7 mouse cellular contexts compared by ENCODE assay signal in genomic region chr5:24577183-24577929, GRCm38 (mm10). TPM values are rescaled to one million over a fixed set of nuclear protein-coding genes. Genes with fewer than 3 reads are reported as not detected.
DNase-seq lines count a peak whose midpoint lies in the region; ATAC-seq lines count a peak whose summit lies in the region.

Gene Abcf2 (minus strand): TSS chr5:24577467.

- H3K4me2 ChIP-seq in intestine, embryonic 15.5 days (replicated peaks) = peak within 1 kb of the TSS; percentile 72

- H3K4me1 ChIP-seq in intestine, embryonic 15.5 days (replicated peaks) = peaks cover 14% of the 10 kb centered on the region
- peaks cover 22% of the 10 kb centered on the region for H3K4me1 ChIP-seq in midbrain, embryonic 10.5 days

- intact Hi-C loops in gastrocnemius, postnatal 36 days (cut with DNase I) = loop anchor here (5.0 kb wide), 1 partner anchor 35 kb away; the partner anchor contains the start of gene Asb10
- intact Hi-C loops in left cerebral cortex, postnatal 25 days (cut with DNase I) = loop anchor here (1.0 kb wide), 1 partner anchor 9 kb away; the partner anchor contains the start of gene Chpf2

- H3K36me3 ChIP-seq in intestine, embryonic 15.5 days = peaks cover 28% of the 10 kb centered on the region
- peaks cover 37% of the 10 kb centered on the region for H3K36me3 ChIP-seq in midbrain, embryonic 10.5 days

- no peaks in the 10 kb centered on the region for H3K9me3 ChIP-seq in intestine, embryonic 15.5 days
- H3K9me3 ChIP-seq in midbrain, embryonic 10.5 days (replicated peaks) = no peaks in the 10 kb centered on the region

- H3K27me3 ChIP-seq in intestine, embryonic 15.5 days (replicated peaks) = no peaks in the 10 kb centered on the region
- no peaks in the 10 kb centered on the region for H3K27me3 ChIP-seq in midbrain, embryonic 10.5 days (ENCODE audit: low read depth, poor library complexity, severe bottlenecking)

- H3K27ac ChIP-seq in intestine, embryonic 15.5 days = peak within 1 kb of the TSS; percentile 85
- peak within 1 kb of the TSS; percentile 92 for H3K27ac ChIP-seq in midbrain, embryonic 10.5 days (replicated peaks)

- peak; percentile 98 for ATAC-seq in intestine, embryonic 15.5 days

- under 1% methylated on average over 48 of the region's 48 CpGs for WGBS in intestine, embryonic 15.5 days
- WGBS in midbrain, embryonic 10.5 days = under 1% methylated on average over 48 of the region's 48 CpGs

- H3K4me3 ChIP-seq in intestine, embryonic 15.5 days (replicated peaks) = peak within 1 kb of the TSS; percentile 83
- H3K4me3 ChIP-seq in midbrain, embryonic 10.5 days = peak within 1 kb of the TSS; percentile 92

- DNase-seq in adrenal gland, adult 2 months = peak; percentile 100
- peak; percentile 100 for DNase-seq in embryo, embryonic 11.5 days (ENCODE audit: low read depth, low spot score)
- DNase-seq in gastrocnemius, postnatal 36 days = peak; percentile 99 to 100
- DNase-seq in left cerebral cortex, postnatal 25 days (ENCODE audit: low spot score in 2 of 2) = peak; percentile 100
- DNase-seq in midbrain, embryonic 10.5 days (ENCODE audit: low spot score) = peak; percentile 100
- peak; percentile 100 for DNase-seq in right cerebral cortex, postnatal 4 days

- peak within 1 kb of the TSS; percentile 76 for H3K9ac ChIP-seq in intestine, embryonic 15.5 days

RNA-seq across cellular contexts. Expression of gene Abcf2, which starts in this region (rescaled TPM):
- 10 to 100 TPM; 72.0 TPM for total RNA-seq in adrenal gland, adult 2 months (2021)
- 66.9 and 82.4 TPM in 2 replicates for polyA plus RNA-seq in adrenal gland, adult 2 months (2012; rRNA removed)
- total RNA-seq in gastrocnemius, postnatal 36 days (2021) = 100 to 1,000 TPM in 1 of 2 experiments, 10 to 100 TPM in 1; 94.7 to 104 TPM
- polyA plus RNA-seq in intestine, embryonic 15.5 days (2015; fragmentation: Nextera tagmentation; extraction: Ambion mirVana) = 86.0 and 87.1 TPM in 2 replicates
- 10 to 100 TPM; 80.6 to 81.4 TPM for total RNA-seq in left cerebral cortex, postnatal 25 days (2021)
- polyA plus RNA-seq in midbrain, embryonic 10.5 days (2016; fragmentation: Nextera tagmentation; extraction: Ambion mirVana) = 160 and 170 TPM in 2 replicates

Comparison
In these comparisons a context has a peak if more than half of its experiments do, and no peak if none do; other contexts are left out.
1. Peak in every context shown above with its lines: DNase-seq, ATAC-seq, H3K4me3 ChIP-seq and H3K27ac ChIP-seq.